Mouse (Mus musculus) intestine, postnatal 0 days (tissue): Measurements from ENCODE around the gene Smarcc2. TPM values are rescaled to one million over a fixed set of nuclear protein-coding genes. Genes with fewer than 3 reads are reported as not detected.

Experiments
- ATAC-seq: fragments of 200-750 bp; cut with Nextera tagmentation; 2 replicates; pipeline ENCODE4 v1.8.0; 2017; ENCODE audit warnings: mild to moderate bottlenecking, moderate TSS enrichment, moderate library complexity
- H3K27ac ChIP-seq: fragments of 300-500 bp; sonication (generic); 2 replicates; pipeline ENCODE4 v1.5.1; 2014; ENCODE audit warnings: mild to moderate bottlenecking, low read depth, low read length, moderate library complexity
- H3K27me3 ChIP-seq: fragments of 300-500 bp; sonication (generic); replicated peaks from 2 replicates; pipeline ENCODE4 v1.6.1; 2014; ENCODE audit warnings: low read length, mixed read lengths; ENCODE audit not compliant: control insufficient read depth, insufficient read depth
- H3K36me3 ChIP-seq: fragments of 300-500 bp; sonication (generic); 2 replicates; pipeline ENCODE4 v1.6.1; 2014; ENCODE audit warnings: mild to moderate bottlenecking, moderate library complexity; ENCODE audit not compliant: control insufficient read depth, insufficient read depth
- H3K4me1 ChIP-seq: fragments of 300-500 bp; sonication (generic); replicated peaks from 2 replicates; pipeline ENCODE4 v1.6.1; 2014; ENCODE audit warnings: antibody characterized with exemption, low read length, mixed read lengths; ENCODE audit not compliant: control insufficient read depth, insufficient read depth
- H3K4me2 ChIP-seq: fragments of 300-500 bp; sonication (generic); replicated peaks from 2 replicates; pipeline ENCODE4 v1.6.1; 2014; ENCODE audit warnings: low read depth, mild to moderate bottlenecking, moderate library complexity
- H3K4me3 ChIP-seq: fragments of 300-500 bp; sonication (generic); 2 replicates; pipeline ENCODE4 v1.5.1; 2014; ENCODE audit warnings: low read depth, low read length
- H3K9ac ChIP-seq: fragments of 300-500 bp; sonication (generic); 2 replicates; pipeline ENCODE4 v1.6.1; 2014; ENCODE audit warnings: mild to moderate bottlenecking, low read depth, low read length
- H3K9me3 ChIP-seq: fragments of 300-500 bp; sonication (generic); 2 replicates; pipeline ENCODE4 v1.6.1; 2016; ENCODE audit warnings: mixed run types; ENCODE audit not compliant: control insufficient read depth
- CTCF ChIP-seq: sonication (generic); IDR thresholded peaks from 2 replicates; pipeline ENCODE4 v1.5.1; 2016; ENCODE audit warnings: low read depth, mild to moderate bottlenecking, control low read depth, antibody characterized with exemption, moderate library complexity
- WGBS: fragments of 180-500 bp; shearing (Covaris S2); extraction: QIAGEN DNeasy Blood & Tissue Kit; methylation state at CpG from one replicate; pipeline ENCODE4 v1.1.7; 2014; 5-methylcytosine and 5-hydroxymethylcytosine counted together
- polyA plus RNA-seq: library from polyadenylated mRNA; unstranded; fragments of >200 nt; fragmentation: Nextera tagmentation; extraction: Ambion mirVana; gene quantifications from 2 replicates; pipeline ENCODE4 v1.2.1, GENCODE M21; 2015

Smarcc2 gene
- polyA plus RNA-seq, 1 experiment from 2014 or later = 31.6 TPM

DNA sequence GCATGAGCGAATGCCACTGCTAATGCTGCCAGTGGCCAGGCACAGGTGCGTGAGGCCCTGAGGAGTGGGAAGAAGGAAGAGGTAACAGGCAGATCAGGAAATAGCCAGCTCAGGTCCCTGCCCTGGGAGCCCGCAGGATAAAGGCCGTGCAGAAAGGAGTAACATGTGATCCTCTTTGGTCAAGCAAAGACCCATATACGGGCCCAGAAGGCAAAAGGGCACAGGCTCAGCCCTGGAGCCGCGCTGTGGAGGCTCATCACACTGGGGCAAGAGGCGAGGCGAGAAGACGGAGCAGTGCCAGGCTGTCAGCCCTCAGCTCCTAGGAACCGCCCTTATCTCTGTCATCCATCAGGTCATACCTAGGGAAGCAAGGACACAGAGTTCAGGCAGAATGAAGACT lies 51.3 kb downstream of the Smarcc2 start:
- ATAC-seq = no peak
- H3K9ac ChIP-seq = no peak overlapping the region
- H3K4me2 ChIP-seq = no peak overlapping the region
- H3K27me3 ChIP-seq = no peaks in the 10 kb centered on the region
- 0 out of 2 replicates have a peak overlapping the region, but pooled peaks have one; percentile 8 for H3K27ac ChIP-seq
- H3K36me3 ChIP-seq = peaks cover 36% of the 10 kb centered on the region
- H3K9me3 ChIP-seq = no peaks in the 10 kb centered on the region
- H3K4me1 ChIP-seq = no peaks in the 10 kb centered on the region
- no peak for TF ChIP-seq CTCF
- WGBS = 80% methylated on average over 11 of the region's 11 CpGs
- H3K4me3 ChIP-seq = no peak overlapping the region

DNA sequence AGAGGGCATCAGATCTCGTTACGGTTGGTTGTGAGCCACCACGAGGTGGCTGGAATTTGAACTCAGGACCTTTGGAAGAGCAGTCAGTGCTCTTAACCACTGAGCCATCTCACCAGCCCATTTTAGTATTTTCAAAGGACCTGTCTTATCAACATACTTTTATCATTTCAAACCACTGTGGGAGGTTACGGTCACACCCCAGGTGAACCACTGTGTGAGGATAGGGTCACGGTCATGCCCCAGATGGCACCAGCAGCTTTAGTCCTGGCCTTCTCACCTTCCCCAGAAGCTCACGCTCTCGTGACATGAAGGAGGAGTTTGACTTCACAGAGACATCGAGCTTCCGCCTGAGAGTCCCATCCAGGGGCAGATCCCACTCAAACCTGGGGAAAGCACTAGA lies 52.1 kb downstream of the Smarcc2 start:
- no peak for ATAC-seq
- WGBS = 90% methylated on average over 9 of the region's 9 CpGs
- no peaks in the 10 kb centered on the region for H3K4me1 ChIP-seq
- no peaks in the 10 kb centered on the region for H3K27me3 ChIP-seq
- H3K27ac ChIP-seq = no peak overlapping the region
- no peak for TF ChIP-seq CTCF
- no peak overlapping the region for H3K4me2 ChIP-seq
- H3K9ac ChIP-seq = no peak overlapping the region
- peaks cover 44% of the 10 kb centered on the region for H3K36me3 ChIP-seq
- no peak overlapping the region for H3K4me3 ChIP-seq
- H3K9me3 ChIP-seq = no peaks in the 10 kb centered on the region

GRCm38 (mm10) chr10:128511761-128512160 lies 52.7 kb downstream of the Smarcc2 start:
- Histone ChIP-seq H3K4me2 (no peak overlapping the region), H3K4me1 (no peaks in the 10 kb centered on the region), H3K4me3 (no peak overlapping the region), H3K27ac (no peak overlapping the region), H3K9ac (no peak overlapping the region), H3K9me3 (no peaks in the 10 kb centered on the region), H3K27me3 (no peaks in the 10 kb centered on the region), H3K36me3 (peaks cover 49% of the 10 kb centered on the region)
- no peak for ATAC-seq
- no peak for TF ChIP-seq CTCF
- 88% methylated on average over 12 of the region's 12 CpGs for WGBS

DNA sequence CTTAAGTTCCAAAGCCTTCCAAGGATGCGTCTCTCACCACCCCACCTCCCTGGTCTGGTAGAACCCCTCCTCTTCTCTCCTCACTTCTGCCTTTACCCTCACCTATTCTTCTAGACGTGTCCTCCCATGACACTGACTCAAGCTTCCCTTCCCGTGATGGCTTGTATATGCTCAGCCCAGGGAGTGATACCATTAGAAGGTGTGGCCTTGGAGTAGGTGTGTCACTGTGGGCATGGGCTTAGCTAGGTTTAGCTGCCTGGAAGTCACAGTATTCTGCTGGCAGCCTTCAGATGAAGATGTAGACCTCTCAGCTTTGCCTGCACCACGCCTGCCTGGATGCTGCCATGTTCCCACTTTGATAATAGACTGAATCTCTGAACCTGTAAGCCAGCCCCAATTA lies 56.0 kb downstream of the Smarcc2 start:
- no peak for TF ChIP-seq CTCF
- Histone ChIP-seq H3K9me3 (no peaks in the 10 kb centered on the region), H3K27ac (no peak overlapping the region), H3K4me1 (no peaks in the 10 kb centered on the region), H3K9ac (no peak overlapping the region), H3K4me3 (no peak overlapping the region), H3K27me3 (no peaks in the 10 kb centered on the region), H3K4me2 (no peak overlapping the region), H3K36me3 (peaks cover 71% of the 10 kb centered on the region)
- ATAC-seq = 0 out of 2 replicates have a peak, but pooled peaks have one; percentile 12
- WGBS = 71% methylated on average over 4 of the region's 4 CpGs

DNA sequence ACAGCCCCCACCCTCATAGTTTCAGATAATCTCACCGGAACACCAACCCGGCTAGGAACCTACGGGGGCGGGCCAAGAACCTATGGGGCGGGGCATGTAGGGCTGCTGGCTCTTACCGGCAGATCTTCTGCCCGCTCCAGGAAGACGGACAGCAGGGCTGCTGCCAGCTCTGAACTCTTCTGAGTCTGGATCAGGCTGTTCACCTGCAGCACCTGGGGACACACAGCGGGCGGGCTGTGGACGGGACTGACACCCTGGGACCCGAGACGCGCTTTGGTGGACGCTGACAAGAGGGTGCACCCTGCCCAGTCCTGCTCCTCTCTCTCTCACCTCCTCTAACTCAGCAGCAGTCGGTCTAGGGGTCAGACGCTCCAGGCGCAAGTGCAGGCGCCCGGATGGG lies 57.0 kb downstream of the Smarcc2 start:
- Histone ChIP-seq H3K4me1 (no peaks in the 10 kb centered on the region), H3K27ac (no peak overlapping the region; the same call in 1 of the 2 replicates), H3K4me2 (peak overlapping the region; percentile 47), H3K4me3 (0 out of 2 replicates have a peak overlapping the region, but pooled peaks have one; percentile 7), H3K36me3 (peaks cover 75% of the 10 kb centered on the region), H3K27me3 (no peaks in the 10 kb centered on the region), H3K9ac (no peak overlapping the region), H3K9me3 (no peaks in the 10 kb centered on the region)
- no peak for TF ChIP-seq CTCF
- 50% methylated on average over 20 of the region's 20 CpGs for WGBS
- ATAC-seq = peak; percentile 23; the same call in 1 of the 2 replicates

DNA sequence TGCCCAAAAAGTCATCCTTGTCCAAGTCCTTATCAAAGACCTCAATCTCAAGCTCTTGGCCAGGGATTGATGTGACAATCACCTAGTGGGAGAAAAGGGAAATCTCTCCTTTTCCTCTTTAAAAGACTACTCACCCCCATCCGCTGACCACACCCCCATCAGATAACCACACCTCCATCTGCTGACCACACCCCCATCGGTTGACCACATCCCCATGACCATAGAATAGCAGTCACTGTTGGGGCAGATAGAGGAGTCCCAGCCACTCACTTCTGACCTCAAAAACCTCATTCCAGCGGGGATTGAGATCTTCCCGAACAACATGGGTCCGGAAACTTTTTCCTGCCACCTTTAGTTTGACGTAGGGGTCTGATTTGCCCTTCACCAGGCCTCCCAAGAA lies 57.6 kb downstream of the Smarcc2 start:
- H3K27me3 ChIP-seq = no peaks in the 10 kb centered on the region
- H3K27ac ChIP-seq = no peak overlapping the region
- H3K4me2 ChIP-seq = no peak overlapping the region
- no peak overlapping the region for H3K9ac ChIP-seq
- no peak for TF ChIP-seq CTCF
- H3K36me3 ChIP-seq = peaks cover 75% of the 10 kb centered on the region
- H3K4me1 ChIP-seq = no peaks in the 10 kb centered on the region
- no peak for ATAC-seq
- no peaks in the 10 kb centered on the region for H3K9me3 ChIP-seq
- 51% methylated on average over 6 of the region's 6 CpGs for WGBS
- H3K4me3 ChIP-seq = no peak overlapping the region

DNA sequence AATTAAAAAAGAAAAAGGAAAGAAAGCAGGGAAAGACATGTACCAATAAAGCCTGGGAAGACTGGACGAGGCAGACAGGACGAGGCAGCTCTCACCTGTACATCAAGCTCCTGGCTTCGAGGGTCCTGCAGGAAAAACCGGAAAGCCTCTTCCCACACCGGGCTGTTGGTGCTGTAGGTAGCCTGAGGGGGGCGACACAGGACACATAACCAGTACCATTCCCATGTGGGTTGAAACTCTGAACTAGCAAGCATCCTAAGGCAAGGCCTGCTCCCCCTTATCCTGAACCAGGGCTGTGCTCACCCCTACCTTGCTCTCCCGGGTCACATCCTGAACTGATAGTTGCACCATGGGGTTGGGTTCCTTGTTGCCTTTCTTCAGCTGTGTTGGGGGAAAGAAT lies 59.8 kb downstream of the Smarcc2 start:
- no peak for ATAC-seq
- H3K4me2 ChIP-seq = no peak overlapping the region
- H3K27me3 ChIP-seq = no peaks in the 10 kb centered on the region
- H3K27ac ChIP-seq = no peak overlapping the region
- H3K9ac ChIP-seq = no peak overlapping the region
- H3K9me3 ChIP-seq = no peaks in the 10 kb centered on the region
- H3K36me3 ChIP-seq = peaks cover 64% of the 10 kb centered on the region
- peak; percentile 75 for TF ChIP-seq CTCF
- no peaks in the 10 kb centered on the region for H3K4me1 ChIP-seq
- no peak overlapping the region for H3K4me3 ChIP-seq
- 79% methylated on average over 7 of the region's 7 CpGs for WGBS
